Mouse (Mus musculus): Measurements from ENCODE around the gene Cacna2d3. TPM values are rescaled to one million over a fixed set of nuclear protein-coding genes. Genes with fewer than 3 reads are reported as not detected.
A peak's percentile ranks its signal among the peaks of the same experiment; 100 is the strongest.

Gene Cacna2d3
- total RNA-seq, 2 experiments from 2014 or later, result 115 to 117 TPM

DNA sequence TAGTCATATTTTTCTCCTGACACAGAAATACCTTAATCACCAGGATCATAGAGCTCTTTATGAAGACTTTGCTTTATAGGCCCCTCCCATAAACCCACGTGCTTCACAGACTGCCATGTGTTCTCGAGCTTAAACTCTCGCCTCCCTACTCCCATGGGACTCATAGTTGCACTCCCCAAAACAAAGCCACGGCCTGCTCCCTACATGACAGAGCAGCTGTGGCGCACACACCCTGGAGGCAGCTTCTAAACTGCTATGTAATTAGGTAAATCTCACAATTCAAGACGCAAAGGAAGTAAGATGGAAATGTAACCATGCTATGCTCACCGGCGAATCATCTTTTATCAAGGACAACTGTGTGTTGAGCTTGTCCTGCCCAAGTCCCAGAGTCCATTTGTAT, 319.2 kb downstream of the Cacna2d3 start:
- DNase-seq (ENCODE audit: low spot score in 2 of 2), result no peak

DNA sequence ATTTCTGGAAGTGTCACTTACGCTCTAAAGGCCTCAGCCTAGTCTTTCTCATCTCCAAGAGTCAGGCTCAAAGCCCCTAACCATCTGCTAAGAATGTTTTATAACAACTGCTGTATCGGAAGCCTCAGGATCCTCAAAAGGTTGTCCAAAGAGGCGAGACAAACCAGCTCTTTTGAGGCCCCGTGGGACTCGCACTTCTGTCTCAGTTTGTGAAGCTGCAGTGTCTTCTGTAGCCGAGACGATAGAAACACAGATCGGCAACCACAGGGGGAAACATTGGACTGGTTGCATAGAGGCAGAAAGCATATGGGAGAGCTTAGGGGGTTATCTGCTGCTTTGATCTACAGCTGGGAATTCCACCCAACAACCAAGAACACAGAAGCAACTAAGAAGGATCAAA, 327.9 kb downstream of the Cacna2d3 start:
- DNase-seq (ENCODE audit: low spot score in 2 of 2), result no peak

DNA sequence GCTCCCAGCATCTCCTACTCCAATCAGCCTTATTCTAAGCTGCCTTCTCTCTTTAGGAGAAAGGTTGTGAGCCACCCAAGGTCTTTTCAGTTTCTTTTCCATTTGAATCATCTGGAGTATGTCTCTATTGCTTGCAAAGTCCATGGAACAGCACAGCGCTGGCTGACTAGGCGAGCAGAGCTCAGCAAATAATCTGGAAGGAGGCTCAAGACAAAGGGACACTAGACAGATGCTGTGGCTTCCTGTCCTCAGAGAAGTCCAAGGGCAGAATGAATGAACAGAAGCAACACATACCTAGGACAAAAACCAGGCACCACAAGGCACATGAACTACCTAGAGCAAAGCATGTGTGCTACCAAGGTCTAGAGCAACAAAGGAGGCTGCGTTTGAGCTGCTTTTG, 328.8 kb downstream of the Cacna2d3 start:
- DNase-seq (ENCODE audit: low spot score in 2 of 2), result no peak

DNA sequence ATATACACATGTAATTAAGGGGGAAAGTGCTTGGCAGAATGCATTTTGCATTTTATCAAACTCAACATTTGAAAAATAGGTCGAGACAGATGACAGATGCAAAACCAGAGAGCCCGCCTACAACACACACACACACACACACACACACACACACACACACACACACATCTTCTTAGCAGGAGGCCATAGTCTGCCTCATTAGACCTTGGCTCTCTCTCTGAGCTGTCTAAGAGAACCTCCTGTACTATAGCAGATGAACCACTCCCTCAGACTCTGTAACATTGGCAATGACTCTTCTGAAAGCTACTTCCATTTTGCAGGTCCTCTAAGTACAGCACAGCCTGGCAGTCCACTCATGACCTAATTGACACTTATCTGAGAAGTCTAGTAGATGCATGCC, 330.2 kb downstream of the Cacna2d3 start:
- no peak for DNase-seq (ENCODE audit: low spot score in 2 of 2)

DNA sequence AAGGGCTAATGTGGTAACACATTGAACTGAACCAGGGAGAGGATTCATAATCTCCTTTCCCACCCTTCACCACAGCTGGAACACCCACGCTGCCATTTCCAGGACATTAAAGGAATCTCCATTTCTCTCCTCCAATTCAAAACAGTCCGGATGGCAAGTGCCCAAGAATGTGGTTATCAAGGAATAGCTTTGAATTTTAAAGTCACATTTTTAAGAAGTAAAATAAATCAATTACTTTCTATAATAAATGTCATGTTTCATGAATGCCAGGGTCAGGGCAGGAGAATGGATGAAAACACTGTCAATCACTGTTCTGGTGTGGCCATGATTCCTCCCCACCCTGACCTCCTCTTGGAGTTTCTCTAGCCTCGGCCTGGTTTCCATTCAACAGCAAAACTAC, 333.9 kb downstream of the Cacna2d3 start:
- no peak for DNase-seq (ENCODE audit: low spot score in 2 of 2)

DNA sequence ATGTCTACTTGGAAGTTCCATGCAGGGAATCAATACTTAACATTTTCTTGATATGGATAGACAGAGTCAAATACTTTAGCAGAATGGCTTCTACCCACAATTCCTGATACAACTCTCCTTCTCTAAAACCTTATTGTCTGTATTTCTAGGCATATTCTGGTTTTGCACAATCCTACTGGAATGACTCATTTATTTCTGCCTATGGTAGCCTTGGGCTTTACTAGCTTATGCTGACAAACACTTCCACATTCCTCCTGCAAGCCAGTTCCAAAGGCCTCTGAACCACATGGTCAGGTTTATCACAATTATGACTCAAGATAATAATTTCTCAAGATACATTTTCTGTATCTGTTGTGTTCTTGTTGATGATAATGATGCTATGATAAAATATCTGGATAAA, 336.2 kb downstream of the Cacna2d3 start:
- DNase-seq (ENCODE audit: low spot score in 2 of 2), result no peak

DNA sequence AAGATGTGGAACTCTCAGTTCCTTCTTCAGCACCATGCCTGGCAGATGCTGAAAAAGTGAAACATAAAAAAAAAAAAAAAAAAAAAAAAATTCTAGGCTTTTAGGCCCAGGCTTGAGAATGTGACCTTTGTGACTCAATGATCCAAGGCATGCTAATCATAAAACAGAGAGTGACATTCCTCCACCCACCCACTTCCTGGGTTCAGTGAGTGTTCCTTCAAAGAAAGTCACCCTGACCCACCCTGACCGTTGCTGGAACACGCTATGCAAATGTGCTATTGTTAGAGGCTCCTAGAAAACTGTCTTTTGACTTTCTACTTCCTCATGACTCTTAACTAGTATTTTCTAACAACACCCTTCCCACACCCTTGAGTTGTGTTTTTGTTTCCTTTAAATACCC, 338.9 kb downstream of the Cacna2d3 start:
- DNase-seq (ENCODE audit: low spot score in 2 of 2), result no peak

DNA sequence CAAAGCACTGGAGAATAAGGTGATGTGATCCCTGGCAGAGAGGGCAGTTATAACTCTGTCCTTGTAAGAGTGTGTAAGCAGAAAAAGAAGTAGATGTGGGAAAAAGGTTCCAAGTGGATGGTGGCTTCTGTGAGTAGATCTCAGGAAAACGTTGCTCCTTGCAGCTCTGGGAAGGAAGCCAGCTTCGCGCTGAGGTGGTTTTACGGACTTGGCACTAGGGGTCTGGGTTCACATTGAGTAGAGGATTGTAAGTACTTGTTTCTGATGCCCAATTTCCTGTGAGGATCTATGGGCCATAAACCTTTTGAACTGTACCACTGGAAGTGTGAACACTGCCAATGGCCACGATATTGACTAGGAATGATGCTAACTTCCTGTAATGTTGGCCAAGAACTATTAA, 354.8 kb downstream of the Cacna2d3 start:
- DNase-seq (ENCODE audit: low spot score in 2 of 2), result no peak

DNA sequence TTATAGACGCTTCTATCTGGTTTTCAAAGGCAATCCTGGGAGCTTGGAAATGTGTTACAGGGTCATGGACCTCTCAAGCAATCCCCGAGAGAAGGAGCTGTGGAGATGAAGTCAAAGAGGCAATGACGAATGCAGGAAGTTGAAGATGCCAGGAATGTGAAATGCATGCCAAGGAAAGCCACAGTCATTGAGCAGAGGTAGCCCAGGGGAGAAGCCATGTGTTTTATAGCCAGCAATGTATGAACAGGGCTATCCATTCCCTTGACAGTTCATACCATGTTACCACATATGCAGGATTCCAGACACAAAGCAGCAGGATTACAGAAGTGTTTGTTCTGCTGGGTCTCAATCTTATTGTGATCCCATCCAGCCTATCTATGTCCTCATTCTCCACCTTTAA, 359.2 kb downstream of the Cacna2d3 start:
- DNase-seq (ENCODE audit: low spot score in 2 of 2), result no peak

DNA sequence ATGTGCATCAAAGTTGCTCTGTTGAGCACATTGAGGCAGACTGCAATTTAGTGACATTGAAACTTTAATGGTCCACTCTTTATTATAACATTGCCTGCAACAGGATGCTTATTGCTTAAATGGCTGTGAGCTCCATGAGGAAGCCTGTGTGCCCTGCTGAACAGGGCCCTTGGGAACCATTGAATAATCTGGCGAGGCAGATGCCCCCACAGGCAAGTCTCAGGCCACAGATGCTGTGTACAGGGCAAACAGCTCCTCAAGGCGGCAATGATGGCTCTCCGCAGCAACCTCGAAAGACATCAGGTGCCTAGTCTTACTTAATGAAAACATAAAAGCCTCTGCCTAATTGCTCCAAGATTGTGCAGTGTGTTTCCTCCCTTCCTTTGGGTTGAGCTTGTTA, 371.0 kb downstream of the Cacna2d3 start:
- DNase-seq (ENCODE audit: low spot score in 2 of 2), result no peak

DNA sequence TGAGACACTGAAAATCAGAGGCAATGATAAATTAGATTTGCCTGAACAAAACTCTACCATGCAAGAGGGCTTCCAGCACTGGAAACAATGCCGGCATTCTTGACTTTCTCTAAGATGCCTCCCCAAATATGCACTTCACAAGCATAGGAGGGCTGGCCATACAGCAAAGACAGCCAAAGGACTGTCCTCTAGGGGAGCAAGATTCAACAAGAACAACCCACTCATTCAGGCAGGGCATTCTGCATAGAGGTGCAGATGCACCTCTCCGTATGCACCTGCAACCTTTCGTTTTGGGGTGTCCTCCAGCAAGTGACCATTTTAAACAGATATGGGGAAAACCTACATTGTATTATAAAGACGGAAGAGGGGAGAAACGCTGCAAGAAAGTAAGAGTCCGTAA, 380.1 kb downstream of the Cacna2d3 start:
- no peak for DNase-seq (ENCODE audit: low spot score in 2 of 2)

DNA sequence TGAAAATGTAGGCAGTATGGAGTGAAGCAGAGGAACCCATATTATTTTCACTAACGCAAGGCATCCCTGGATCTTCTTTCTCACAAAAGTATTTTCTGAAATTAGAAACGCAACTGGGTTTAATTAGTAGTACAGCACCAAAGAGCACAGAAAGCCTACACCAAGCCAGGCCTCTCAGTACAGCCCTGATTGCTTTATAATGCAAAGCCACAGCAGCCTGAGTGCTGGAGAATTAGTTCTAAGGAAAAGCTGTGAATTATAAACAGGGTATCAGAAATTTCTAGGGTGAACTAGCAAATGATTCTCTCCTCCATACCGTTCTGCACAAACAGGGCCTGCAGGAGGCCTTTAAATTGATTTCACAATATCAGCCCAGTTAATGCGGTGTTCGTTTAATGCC, 380.9 kb downstream of the Cacna2d3 start:
- no peak for DNase-seq (ENCODE audit: low spot score in 2 of 2)

DNA sequence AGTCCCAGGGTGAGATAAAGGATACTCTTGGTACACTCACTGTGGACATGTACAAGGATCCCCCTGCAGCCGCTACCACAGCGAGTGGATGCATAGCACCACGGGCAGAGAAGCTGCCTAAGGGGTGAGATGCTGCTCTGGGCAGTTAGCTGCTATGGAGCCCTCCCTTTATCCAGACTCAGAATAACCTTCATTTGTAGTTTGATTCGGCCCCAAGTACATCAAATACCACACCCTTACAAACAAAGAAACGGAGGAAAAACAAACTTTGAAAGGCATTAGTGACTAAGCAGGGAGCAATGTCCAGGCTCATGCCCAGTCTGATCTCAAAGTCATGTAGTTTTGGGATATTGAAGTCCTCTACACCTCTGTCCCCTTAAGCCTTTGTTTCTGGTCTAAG, 386.8 kb downstream of the Cacna2d3 start:
- DNase-seq (ENCODE audit: low spot score in 2 of 2), result no peak

DNA sequence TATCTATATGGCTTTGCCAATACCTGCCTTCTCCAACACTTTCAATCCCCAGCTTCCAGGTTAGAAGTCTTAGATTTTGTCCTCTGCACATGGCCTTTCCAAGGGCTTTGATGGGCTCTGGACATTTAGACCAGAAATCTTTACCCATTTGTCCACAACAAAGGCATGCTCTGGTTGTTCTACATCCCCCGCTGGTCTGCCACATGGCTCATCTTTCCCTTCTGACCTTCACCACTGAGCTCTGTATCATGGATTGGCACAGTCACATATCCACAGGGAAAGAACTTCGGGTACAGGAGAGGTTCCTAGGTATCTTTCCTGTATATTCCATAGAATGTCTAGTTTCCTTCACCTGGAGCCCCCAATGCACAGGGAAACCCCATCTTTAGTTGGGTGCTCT, 387.4 kb downstream of the Cacna2d3 start:
- no peak for DNase-seq (ENCODE audit: low spot score in 2 of 2)

DNA sequence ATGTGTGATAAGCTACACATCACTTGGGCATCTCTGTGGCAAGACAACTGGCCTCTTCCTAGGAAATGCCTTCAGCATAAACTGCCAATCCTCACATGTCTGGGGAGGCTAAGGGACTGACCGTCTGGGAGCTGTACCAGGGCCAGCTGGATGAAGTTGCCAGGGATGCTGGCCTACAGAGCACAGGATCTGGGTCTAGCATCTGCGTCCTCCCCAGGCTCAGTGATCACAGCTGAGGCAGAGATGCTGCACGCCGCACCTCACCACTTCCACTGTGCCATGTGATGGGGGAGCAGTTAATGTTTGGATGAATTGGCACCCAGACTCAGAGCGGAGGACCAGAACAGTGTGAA, 397.3 kb downstream of the Cacna2d3 start:
- peak; percentile 24 to 36 for DNase-seq (ENCODE audit: low spot score in 2 of 2)

DNA sequence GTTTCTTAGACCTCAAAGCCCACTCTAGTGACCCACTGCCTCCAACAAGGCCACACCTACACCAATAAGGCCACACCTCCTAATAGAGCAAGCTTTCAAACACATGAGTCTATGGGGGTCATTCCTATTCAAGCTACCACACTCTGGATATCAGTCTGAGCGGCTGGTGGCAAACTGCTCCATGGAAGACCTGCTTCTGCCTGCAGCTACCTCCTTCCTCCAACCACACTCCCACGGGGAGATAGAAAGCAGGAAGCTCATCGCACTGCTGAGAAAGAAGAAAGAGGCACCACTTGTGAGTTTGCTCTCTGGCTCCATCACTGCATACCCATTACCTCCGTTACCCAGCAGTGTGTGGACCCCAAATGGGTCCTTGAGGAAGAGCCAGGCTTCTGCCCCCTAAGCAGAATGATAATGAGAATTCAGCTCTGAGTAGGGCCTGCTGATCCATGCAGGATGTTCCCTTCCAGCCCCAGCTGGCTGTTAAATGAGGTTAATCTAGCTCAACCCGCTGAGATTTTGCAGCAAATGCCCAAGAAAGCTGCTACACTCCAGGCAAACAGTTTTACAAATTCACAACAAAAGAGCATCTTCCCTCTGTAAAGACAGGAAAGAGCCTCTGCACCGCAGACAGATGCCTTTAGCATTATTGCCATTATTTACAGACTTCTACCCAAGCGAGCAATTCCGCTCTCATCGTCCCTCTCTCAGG, 397.8 kb downstream of the Cacna2d3 start:
- DNase-seq (ENCODE audit: low spot score in 2 of 2), result peak; percentile 16 to 19

DNA sequence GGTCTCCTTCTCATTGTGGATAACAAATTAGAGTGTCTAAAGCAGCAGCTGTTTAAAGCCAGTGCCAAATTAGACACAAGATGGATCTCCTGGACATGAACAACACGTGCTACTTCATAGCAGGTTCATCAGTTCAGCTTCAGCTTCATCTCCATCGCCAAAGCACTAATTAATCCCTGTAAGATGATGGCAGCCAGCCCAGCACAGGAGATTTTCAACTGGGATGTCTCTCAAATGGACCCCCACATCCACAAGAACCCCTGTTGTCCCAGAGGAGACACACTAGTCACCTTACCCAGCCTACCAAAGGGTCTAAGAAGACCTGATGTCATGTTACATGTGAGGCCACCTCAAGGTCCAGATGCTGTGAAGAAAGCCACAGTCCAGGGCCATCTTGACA, 408.2 kb downstream of the Cacna2d3 start:
- DNase-seq (ENCODE audit: low spot score in 2 of 2), result no peak

DNA sequence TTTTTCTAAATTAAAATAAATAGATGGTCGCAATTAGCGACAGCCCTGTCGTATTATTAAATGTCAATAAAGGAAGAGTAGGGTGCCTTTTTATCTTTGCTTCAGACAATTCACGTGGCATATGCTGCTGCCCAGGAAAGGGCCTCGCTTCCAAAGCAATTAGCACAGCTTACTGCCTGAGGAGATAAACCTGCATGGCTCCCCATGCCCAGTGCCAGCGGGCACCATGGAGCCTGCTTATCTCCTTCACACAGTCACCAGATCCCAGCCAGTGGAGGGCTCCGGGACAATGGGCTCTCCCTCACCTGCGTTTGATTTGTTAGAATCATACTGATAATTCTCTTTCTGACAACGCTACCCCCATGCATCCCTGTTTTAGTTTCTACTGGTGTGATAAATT, 416.0 kb downstream of the Cacna2d3 start:
- peak; percentile 6 to 20 for DNase-seq (ENCODE audit: low spot score in 2 of 2)

DNA sequence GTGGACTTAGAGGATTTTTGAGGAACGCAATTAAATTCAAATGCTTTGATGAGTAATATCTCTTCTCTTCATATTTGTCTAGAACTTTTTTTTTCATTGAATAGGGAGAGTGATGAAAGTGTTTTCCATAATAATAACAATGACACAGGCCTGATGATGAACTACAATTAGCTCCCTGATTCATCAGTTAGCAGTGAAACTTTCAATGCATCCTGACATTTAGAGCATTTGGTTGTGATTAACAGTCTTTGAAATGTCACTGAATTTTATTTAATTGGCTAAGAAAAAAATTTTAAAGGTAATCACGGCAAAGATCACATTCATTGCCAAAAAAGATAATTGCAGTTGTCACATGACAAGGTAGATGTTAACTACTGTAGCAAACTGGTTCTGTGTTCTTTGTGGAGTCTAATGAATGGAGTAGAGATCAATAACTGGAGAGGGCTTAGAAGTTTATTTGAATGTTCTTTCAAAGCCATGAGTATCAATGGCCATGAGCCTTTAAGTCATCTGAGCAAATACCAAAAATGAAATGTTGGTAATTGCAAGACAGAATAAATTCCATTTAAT, 425.4 kb downstream of the Cacna2d3 start:
- no peak for DNase-seq (ENCODE audit: low spot score in 2 of 2)

DNA sequence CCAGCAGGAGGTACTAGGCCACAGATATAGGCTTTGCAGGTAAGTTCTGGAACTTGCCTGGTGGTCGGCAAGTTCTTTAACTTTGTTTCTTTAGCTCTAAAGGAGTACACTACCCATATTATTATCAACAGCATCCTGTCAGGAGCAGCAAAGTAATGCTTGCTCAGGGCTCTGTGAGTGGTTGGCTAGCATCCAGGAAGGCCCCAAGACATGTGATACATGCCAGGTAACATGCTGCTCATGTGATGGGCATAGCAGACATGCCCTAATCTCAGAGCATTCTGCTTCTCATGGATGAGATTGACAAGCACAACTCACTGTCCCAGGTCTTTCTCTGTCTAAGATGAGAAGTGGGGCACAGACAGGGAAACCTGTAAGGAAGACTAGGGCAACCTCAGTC, 442.8 kb downstream of the Cacna2d3 start:
- DNase-seq (ENCODE audit: low spot score in 2 of 2), result no peak

DNA sequence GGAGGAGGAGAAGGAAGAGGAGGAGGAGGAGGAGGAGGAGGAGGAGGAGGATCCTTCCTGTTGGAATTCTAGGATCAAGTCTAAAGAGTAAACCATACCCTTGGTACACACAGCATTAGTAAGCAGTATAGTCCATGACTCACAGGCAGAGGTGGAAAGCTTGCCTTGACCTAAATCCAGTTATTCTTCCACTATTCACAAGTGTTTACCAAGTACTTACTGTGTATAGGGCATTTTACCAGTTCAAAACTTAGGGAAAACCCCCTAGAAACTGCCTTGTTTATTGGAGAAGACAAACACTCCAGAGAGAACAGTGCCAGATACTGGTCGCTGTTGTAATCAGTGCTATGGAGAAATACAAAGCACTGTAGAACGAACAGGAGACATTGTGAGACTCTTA, 443.3 kb downstream of the Cacna2d3 start:
- no peak for DNase-seq (ENCODE audit: low spot score in 2 of 2)

DNA sequence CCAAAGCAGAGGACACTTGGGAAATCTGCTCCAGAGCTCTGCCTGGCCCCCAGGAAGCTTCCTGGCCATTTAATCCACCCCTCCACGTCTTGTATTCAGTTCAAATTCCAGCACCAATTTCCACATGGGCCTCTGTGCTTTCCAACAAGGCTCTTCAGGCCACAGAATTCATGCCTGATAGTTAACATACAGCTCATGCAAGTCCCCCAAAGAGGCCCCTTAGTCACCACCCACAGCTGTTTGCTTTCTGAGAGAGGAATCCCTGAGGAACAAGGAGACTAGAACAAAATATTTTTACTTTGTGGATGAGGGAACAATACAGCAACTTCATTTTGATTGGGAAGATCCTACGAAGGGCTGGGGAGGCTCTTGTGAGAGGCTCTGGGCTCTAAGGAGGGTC, 444.0 kb downstream of the Cacna2d3 start:
- DNase-seq (ENCODE audit: low spot score in 2 of 2), result no peak

DNA sequence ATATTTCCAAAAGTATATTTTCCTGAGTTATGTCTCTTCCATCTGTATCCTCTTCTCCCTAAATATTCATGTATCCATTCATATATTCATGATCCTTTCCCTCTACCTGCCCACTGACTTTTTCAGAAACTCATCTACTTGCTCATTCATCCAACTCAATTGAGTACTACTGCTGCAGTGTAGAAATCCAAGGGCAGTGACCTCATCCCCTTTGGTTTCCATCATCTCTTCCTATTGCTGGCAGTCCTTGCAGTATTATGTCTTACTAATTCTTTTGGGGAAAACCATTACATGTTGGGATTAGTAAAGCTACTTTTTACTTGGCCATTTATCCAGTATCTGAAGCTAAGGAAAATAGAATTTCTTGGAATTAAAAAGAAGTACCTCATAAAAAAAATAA, 447.8 kb downstream of the Cacna2d3 start:
- DNase-seq (ENCODE audit: low spot score in 2 of 2), result no peak

DNA sequence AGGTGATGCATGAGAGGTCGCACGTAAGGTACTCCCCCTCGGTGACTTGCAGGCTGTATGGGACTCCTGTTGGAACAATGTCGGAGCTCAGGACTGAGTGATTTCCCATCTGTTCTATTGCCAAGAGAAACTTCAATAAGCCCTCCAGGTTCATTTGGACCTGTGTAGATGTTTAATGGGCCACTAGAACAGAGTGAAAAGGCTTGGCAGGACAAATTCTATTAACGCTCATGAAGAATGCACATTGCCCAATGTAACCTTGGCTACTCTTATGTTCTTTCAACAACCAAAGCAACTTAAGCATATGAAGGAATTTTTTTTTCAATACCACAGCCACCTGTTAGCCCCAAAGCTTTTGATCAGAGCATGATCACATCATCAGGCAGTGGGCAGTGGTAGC, 451.1 kb downstream of the Cacna2d3 start:
- no peak for DNase-seq (ENCODE audit: low spot score in 2 of 2)
